Mouse (Mus musculus) thymus, postnatal 0 days (tissue): ENCODE data around the gene Crybg2. TPM values are rescaled to one million over a fixed set of nuclear protein-coding genes. Genes with fewer than 3 reads are reported as not detected.

Experiments
- DNase-seq: peaks from one replicate; pipeline ENCODE4 v3.0.0-alpha.2; 2015; ENCODE audit warnings: low spot score
- polyA plus RNA-seq: library from polyadenylated mRNA; unstranded; fragments of >200 nt; fragmentation: Nextera tagmentation; extraction: Ambion mirVana; gene quantifications from 2 replicates; pipeline ENCODE4 v1.2.1, GENCODE M21; 2015

The Crybg2 gene
- polyA plus RNA-seq = 6.1 and 6.4 TPM in 2 replicates

- no peak for DNase-seq
These were observed at the start of gene Crybg2 for GRCm38 (mm10) chr4:134060135-134060865. Gene Crybg2, plus strand, starts transcription at chr4:134060815.

GRCm38 (mm10) chr4:134011450-134012414, 48.9 kb upstream of the Crybg2 start:
- DNase-seq = no peak

GRCm38 (mm10) chr4:134012858-134013528, 47.6 kb upstream of the Crybg2 start:
- DNase-seq = peak; percentile 27

- DNase-seq = no peak
These were observed 44.4 kb upstream of the Crybg2 start for GRCm38 (mm10) chr4:134016208-134016607.

GRCm38 (mm10) chr4:134016767-134017166, 43.8 kb upstream of the Crybg2 start:
- DNase-seq = no peak

GRCm38 (mm10) chr4:134017201-134017865, 43.3 kb upstream of the Crybg2 start:
- DNase-seq = no peak

- no peak for DNase-seq
These were observed 42.4 kb upstream of the Crybg2 start for GRCm38 (mm10) chr4:134018038-134018778.

- no peak for DNase-seq
These were observed 41.9 kb upstream of the Crybg2 start, which contains the start of gene Lin28a for GRCm38 (mm10) chr4:134018779-134019145. Gene Lin28a, minus strand, starts transcription at chr4:134018841.

- no peak for DNase-seq
These were observed 41.4 kb upstream of the Crybg2 start for GRCm38 (mm10) chr4:134019210-134019609.

- DNase-seq = no peak
These were observed 40.8 kb upstream of the Crybg2 start for GRCm38 (mm10) chr4:134019641-134020351.

- peak; percentile 69 for DNase-seq
These were observed 40.0 kb upstream of the Crybg2 start for GRCm38 (mm10) chr4:134020621-134021020.

GRCm38 (mm10) chr4:134025802-134026201, 34.8 kb upstream of the Crybg2 start:
- no peak for DNase-seq

- peak; percentile 82 for DNase-seq
These were observed 24.7 kb upstream of the Crybg2 start for GRCm38 (mm10) chr4:134035953-134036352.

GRCm38 (mm10) chr4:134041317-134042123, 19.1 kb upstream of the Crybg2 start:
- DNase-seq = peak; percentile 12

GRCm38 (mm10) chr4:134043041-134043440, 17.6 kb upstream of the Crybg2 start:
- DNase-seq = peak; percentile 48

GRCm38 (mm10) chr4:134047648-134048047, 13.0 kb upstream of the Crybg2 start:
- no peak for DNase-seq

GRCm38 (mm10) chr4:134051912-134052311, 8.7 kb upstream of the Crybg2 start:
- no peak for DNase-seq

- peak; percentile 55 for DNase-seq
These were observed 8.1 kb upstream of the Crybg2 start for GRCm38 (mm10) chr4:134052560-134052959.

- no peak for DNase-seq
These were observed 7.1 kb upstream of the Crybg2 start, which contains the start of gene Zfp683 for GRCm38 (mm10) chr4:134053538-134053937. Gene Zfp683, plus strand, starts transcription at chr4:134053838.
